Mouse (Mus musculus) G1E-ER4 (cell line): ENCODE measurements around the gene Gm12216. TPM values are rescaled to one million over a fixed set of nuclear protein-coding genes. Genes with fewer than 3 reads are reported as not detected.

Experiments used
- GATA1 ChIP-seq: IDR thresholded peaks from one replicate; pipeline ENCODE4 v1.8.0; 2012; ENCODE audit warnings: low read length, inconsistent platforms
- polyA plus RNA-seq: library from polyadenylated mRNA; stranded (reverse); fragments of >175 nt; gene quantifications from 2 replicates; pipeline ENCODE4 v1.2.3, GENCODE M21; 2012

The Gm12216 gene
- polyA plus RNA-seq, 1 experiment: not detected

- TF ChIP-seq GATA1: no peak
Measured at GRCm38 (mm10) chr11:53755011-53755595, 104.0 kb downstream of the Gm12216 start.

DNA sequence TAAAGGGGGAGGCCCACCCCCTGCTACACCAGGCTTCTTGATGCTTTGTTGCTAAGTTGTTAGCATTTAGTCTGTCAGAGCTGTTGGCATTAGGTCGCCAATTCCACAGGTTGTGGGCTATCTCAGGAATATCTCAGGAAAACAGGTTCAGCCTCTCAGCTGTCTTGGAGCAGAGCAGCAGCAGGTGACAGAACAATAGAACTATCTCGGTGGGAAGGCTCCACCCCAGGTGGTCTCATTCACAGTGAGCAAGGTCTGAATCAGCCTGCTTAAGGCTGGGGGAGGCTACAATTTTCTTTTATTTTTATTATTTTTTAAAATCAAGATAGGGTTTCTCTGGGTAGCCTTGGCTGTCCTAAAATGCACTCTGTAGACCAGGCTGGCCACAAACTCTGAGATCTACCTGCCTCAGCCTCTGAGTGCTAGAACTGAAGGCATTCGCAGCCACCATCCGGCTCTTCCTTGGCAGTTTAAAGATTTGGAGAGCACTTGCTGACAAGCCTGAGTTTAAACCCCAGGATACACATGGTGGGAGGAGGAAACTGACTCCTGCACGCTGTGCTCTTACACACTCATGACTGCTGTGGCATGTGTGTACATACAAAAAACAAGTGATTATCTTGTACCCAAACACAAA, 109.2 kb downstream of the Gm12216 start:
- no peak for TF ChIP-seq GATA1

GRCm38 (mm10) chr11:53749306-53749705, 109.8 kb downstream of the Gm12216 start:
- no peak for TF ChIP-seq GATA1

GRCm38 (mm10) chr11:53748614-53749013, 110.4 kb downstream of the Gm12216 start:
- TF ChIP-seq GATA1: no peak

- no peak for TF ChIP-seq GATA1
Measured at GRCm38 (mm10) chr11:53747985-53748384, 111.1 kb downstream of the Gm12216 start.

GRCm38 (mm10) chr11:53745260-53745659, 113.8 kb downstream of the Gm12216 start:
- TF ChIP-seq GATA1: no peak

DNA sequence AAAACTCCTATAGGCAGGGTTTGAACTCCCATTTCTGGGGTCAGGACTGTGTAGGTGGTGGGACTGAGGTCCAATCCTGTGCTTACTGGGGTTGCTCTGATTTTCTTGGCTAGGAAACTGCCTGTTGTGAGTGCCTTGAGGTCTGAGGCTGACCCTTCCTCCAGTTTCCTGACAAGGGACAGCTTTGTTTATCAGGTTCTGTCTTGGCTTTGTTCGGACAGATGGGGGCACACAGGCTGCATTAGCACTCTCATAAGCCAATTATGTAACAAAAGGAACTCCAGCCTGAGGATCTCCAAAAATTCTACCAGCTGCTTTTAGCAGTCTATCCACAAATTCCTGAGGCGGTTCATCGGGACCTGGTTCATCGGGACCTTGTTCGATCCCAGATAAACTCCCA, 116.7 kb downstream of the Gm12216 start:
- no peak for TF ChIP-seq GATA1

DNA sequence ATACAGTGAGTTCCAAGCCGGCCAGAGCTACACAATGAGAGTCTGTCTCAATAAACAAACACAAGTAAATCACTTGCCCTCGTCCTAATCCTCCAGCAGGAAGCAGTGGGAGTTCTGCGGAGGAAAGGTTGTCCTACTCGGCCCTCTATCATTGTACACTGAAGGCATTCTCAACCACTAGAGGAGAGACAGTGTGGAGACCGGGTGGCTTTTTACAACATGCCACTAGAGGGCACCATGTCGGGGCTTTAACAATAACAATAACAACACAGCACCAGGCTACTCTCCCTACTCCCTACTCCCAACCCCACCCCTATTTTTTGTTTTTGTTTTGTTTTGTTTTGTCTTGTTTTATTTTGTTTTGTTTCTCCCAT, 121.5 kb downstream of the Gm12216 start:
- TF ChIP-seq GATA1: no peak

DNA sequence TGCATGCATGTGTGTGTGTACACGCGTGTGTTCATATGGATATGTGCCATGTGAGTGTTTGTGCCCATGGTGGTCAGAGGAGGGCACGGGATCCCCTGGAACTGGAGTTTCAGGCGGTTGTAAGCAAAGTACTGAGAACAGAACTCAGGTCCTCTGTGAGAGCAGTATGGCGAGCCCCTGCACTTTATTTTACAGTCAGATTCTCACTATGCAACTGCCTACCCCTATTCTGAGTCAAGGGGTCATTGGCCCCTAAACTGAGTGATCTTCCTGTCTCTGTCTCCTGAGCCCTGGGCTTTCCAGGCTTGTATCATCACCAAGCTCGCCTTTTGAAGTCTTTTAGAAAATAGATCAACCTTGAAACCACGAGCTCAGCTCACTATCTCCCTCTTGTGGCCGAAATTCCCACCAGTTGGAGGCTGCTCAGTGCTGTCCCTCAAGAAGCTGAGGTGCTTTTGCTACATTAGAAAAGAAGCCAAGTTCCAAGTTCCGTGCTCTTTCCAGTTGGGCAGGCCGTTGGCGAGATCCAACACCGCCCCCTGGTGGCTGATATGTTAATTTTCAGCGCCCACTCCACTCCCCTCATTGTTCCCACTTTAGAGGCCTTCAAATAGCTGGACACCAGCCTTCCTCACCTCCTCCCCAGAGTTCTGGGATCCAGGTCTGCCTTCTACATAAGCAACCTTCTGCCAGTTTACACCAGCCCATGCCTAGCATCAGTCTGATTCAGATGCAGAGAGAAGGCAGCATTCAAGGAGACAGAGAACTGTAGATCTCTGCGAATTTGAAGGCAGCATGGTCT, 122.1 kb downstream of the Gm12216 start:
- no peak for TF ChIP-seq GATA1

DNA sequence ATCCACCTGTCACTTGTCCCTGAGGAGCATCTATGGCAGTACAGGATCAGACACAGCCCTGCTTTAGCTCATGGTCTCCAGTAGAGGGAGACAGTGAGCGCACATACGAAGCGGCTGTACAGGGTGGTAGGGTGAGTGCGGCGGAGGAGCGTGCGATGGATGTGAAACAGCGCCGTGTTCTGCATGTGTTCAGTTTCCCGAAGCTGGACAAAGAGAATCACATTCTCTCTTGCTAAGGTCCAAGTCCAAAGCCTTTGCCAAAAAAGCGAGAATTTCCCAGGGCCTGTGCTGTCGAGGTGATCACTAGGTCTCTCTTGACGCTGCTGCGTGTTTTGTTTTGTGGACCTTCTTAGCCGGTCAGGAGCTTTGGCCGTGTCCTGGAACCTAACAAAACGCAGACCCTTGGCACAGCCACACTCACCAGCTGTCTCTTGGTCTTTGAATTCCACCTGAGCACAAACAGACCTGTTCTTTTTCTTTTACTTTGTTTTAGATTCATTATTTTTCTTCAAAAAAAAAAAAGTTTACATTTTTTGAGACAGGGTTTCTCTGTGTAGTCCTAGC, 123.3 kb downstream of the Gm12216 start:
- TF ChIP-seq GATA1: no peak

DNA sequence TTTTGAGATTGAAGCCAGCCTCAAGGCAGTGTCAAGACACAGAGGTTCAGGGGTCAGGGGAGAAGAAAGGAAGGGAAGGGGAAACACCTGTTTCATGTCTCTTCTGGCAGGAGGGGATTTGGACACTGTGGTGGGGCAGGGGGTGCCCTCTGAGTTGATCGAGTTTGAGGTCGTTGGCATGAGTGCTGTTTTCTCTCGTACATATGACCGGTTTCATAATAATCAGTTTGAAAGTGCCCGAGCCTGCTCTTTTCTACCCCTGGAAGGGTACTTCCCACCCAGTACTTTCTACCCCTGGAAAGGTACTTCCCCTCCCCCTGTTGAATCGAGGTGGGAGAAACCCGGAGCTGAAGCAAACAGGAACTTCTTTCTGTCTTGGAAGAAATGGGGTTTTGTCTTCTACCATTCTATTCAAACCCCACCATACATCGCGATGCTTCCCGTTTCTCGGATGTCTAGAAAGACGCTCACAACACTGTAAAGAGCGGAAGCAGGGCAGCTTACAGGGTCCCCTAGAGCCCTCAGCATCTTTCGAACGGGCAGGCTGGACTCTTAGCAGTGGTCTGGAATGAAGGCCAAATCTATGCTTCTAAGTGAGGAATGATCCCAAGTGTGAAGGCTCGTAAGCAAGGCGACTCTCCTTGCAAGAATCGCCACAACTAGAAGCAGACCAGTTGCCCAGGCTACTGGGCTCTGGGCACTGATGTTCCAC, 123.9 kb downstream of the Gm12216 start:
- TF ChIP-seq GATA1: no peak

GRCm38 (mm10) chr11:53734431-53734830, 124.6 kb downstream of the Gm12216 start:
- no peak for TF ChIP-seq GATA1

DNA sequence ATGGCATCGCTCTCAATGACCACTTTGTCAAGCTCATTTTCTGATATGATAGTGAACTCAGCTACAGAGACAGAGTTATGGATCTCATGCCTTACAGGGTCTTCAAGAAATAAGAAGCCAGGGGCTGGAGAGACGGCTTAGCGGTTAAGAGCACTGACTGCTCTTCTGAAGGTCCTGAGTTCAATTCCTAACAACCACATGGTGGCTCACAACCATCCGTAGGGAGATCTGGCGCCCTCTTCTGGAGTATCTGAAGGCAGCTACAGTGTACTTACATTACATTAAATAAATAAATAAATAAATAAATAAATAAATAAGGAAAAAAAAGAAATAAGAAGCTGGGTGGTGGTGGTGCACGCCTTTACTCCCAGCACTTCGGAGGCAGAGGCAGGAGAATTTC, 125.2 kb downstream of the Gm12216 start:
- no peak for TF ChIP-seq GATA1

Other genes with a start within 250 kb of the Gm12216 start
- gene Il4, start 240.6 kb downstream of the Gm12216 start, polyA plus RNA-seq: 0.81 TPM in 1 of 2 replicates, not detected in the other
- gene Il13, start 224.6 kb downstream of the Gm12216 start, polyA plus RNA-seq: not detected in 2 replicates
- 16.0 and 16.3 TPM in 2 replicates for gene Rad50, start 151.9 kb downstream of the Gm12216 start, polyA plus RNA-seq
- gene Il5, start 138.5 kb downstream of the Gm12216 start, polyA plus RNA-seq: not detected in 2 replicates
- 0.25 and 0.32 TPM in 2 replicates for gene Irf1, start 89.2 kb downstream of the Gm12216 start, polyA plus RNA-seq
- gene Gm17334, start 86.1 kb downstream of the Gm12216 start, polyA plus RNA-seq: not detected in 2 replicates
- gene Slc22a5, start 32.4 kb upstream of the Gm12216 start, polyA plus RNA-seq: 7.4 and 8.4 TPM in 2 replicates
- not detected in 2 replicates for gene Slc22a21, start 121.1 kb upstream of the Gm12216 start, polyA plus RNA-seq
- 0.09 and 0.22 TPM in 2 replicates for gene Slc22a4, start 168.8 kb upstream of the Gm12216 start, polyA plus RNA-seq
- gene Pdlim4, start 209.8 kb upstream of the Gm12216 start, polyA plus RNA-seq: not detected in 2 replicates
- gene P4ha2, start 240.8 kb upstream of the Gm12216 start, polyA plus RNA-seq: not detected in 2 replicates